Mouse (Mus musculus) megakaryocyte-erythroid progenitor cell, adult 5-6 weeks (primary cell): ENCODE results near the gene Dnajc25. TPM values are rescaled to one million over a fixed set of nuclear protein-coding genes. Genes with fewer than 3 reads are reported as not detected.

ENCODE experiments used
- ATAC-seq: replicated peaks from 2 replicates; pipeline ENCODE4 v1.8.0; 2016; ENCODE audit warnings: mild to moderate bottlenecking, inconsistent platforms; ENCODE audit not compliant: severe bottlenecking, poor library complexity, low FRiP score, low TSS enrichment
- total RNA-seq, 2 experiments: library from RNA; stranded (forward) in 1 of 2; stranded (reverse) in 1 of 2; fragments of 200-1000, 215-1000 nt in 1 of 2; fragments of >200 nt in 1 of 2; fragmentation: Nextera tagmentation in 1 of 2; gene quantifications; 2 replicates each; pipeline ENCODE4 v1.2.3; 2014 to 2017

Dnajc25 gene
- total RNA-seq, 2 experiments from 2014 or later = 10.5 to 24.5 TPM

DNA sequence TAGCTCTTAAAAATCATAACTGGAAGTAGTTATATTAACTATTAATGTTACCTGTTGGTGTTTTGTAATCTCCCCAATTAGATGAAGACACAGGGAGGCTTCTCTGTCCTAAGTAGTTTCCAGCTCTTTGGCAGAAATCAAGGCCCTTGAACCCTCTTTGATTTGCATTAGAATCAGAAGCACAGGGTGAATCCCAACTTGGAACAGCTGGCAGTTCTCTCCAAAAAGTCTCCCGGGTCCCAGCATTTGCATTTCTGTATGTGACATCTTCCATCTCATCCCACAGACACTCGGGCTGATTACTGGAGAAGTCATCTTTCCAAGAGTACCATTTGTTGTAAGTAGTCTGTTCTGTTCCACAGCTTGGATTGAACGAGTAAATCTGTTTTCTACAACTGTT is 52.4 kb downstream of the Dnajc25 start:
- no peak for ATAC-seq

DNA sequence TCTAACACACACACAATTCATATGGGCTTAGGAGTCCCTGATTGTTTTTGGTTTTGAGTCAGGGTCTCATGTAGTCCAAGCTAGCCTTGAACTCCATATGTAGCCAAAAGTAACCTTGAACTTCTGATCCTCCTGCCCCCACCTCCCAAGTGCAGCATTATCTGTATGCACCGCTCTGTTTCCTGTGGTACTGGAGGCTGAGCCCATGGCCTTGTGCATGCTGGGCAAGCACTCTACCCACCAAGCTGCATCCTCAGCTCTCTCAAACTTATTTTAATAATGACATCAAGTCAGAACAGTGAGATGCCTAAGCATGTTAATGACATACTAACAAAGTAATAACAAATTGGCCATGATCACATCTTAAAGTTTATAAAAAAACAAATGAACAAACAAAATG is 56.2 kb downstream of the Dnajc25 start:
- 0 out of 2 replicates have a peak, but pooled peaks have one; percentile 47 for ATAC-seq

DNA sequence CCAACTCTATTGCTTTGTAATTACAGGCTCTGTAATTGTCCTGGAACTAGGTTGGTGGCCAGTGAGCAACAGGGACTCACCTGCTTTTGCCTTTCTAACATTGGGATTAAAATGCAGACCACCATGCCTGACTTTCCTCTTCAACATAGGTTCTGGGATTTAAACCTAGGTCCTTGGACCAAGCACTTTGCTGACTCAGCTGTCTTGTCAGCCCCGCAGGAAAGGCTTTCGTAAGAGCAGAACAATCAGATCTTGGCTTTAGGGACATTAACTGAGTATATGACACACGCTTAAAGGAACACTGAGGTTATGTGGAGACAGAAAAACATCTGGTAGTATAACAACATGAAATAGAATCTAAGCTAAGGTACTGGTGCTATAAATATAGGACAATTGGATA is 63.1 kb downstream of the Dnajc25 start:
- ATAC-seq = no peak

DNA sequence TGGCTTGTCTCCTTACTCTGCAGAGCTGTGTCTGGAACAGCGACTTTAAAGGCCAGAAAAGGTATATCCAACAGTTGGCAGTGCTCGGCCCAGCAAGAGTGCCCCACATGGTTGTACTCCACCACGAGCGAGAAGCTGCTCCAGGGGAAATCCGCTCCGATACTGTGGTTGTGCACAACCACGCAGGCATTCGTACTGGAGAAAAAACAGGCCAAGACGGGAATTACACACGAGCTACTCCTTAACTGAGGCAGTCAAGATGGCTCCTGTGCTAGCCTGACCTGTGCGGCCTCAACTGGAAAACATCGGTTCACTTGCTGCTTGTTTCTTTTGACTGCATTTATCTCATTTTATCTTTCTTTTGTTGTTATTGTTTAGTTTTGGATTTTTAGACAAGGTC is 67.7 kb downstream of the Dnajc25 start:
- no peak for ATAC-seq

DNA sequence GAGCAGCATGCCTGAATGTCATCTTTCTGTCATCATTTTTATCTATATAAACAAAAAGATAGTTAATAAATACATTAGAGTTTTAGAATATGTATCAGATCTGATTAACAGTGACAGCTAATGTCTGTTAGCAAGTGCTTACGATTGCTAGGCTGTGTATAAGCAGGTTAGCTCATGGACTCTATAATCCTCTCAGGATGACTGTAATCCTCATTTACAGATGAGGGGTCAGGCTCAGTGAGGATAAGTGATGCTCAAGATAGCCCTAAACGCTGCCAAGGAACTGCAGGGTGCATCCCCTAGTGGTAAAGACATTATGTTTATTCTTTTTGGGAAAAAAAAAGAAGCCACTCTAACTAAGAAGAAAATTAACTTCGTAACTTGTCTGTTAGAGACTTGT is 74.4 kb downstream of the Dnajc25 start:
- no peak for ATAC-seq

Other genes with a start within 250 kb of the Dnajc25 start
- not detected in 2 replicates for gene Olfr267, start 207.3 kb upstream of the Dnajc25 start, total RNA-seq (2014; fragmentation: Nextera tagmentation)
- gene Olfr267, start 207.3 kb upstream of the Dnajc25 start, total RNA-seq (2017) = 0.27 and 2.0 TPM in 2 replicates
- 78.4 and 95.1 TPM in 2 replicates for gene Ecpas, start 82.3 kb upstream of the Dnajc25 start, total RNA-seq (2014; fragmentation: Nextera tagmentation)
- gene Ecpas, start 82.3 kb upstream of the Dnajc25 start, total RNA-seq (2017) = 69.0 and 101 TPM in 2 replicates
- not detected in 2 replicates for gene Zkscan16, start 51.4 kb upstream of the Dnajc25 start, total RNA-seq (2014; fragmentation: Nextera tagmentation)
- not detected in 2 replicates for gene Zkscan16, start 51.4 kb upstream of the Dnajc25 start, total RNA-seq (2017)
- gene Ptgr1, start 7.9 kb upstream of the Dnajc25 start, total RNA-seq (2014; fragmentation: Nextera tagmentation) = 5.0 and 14.5 TPM in 2 replicates
- gene Ptgr1, start 7.9 kb upstream of the Dnajc25 start, total RNA-seq (2017) = 12.8 and 16.2 TPM in 2 replicates
- gene Gm20503, start 8.1 kb downstream of the Dnajc25 start, total RNA-seq (2014; fragmentation: Nextera tagmentation) = not detected in 2 replicates
- gene Gm20503, start 8.1 kb downstream of the Dnajc25 start, total RNA-seq (2017) = not detected in 2 replicates
- gene Gng10, start 40.0 kb downstream of the Dnajc25 start, total RNA-seq (2014; fragmentation: Nextera tagmentation) = 82.0 and 100 TPM in 2 replicates
- 58.5 and 65.7 TPM in 2 replicates for gene Gng10, start 40.0 kb downstream of the Dnajc25 start, total RNA-seq (2017)
- not detected in 2 replicates for gene AI481877, start 143.9 kb downstream of the Dnajc25 start, total RNA-seq (2014; fragmentation: Nextera tagmentation)
- gene AI481877, start 143.9 kb downstream of the Dnajc25 start, total RNA-seq (2017) = not detected in 2 replicates
- gene Ugcg, start 194.2 kb downstream of the Dnajc25 start, total RNA-seq (2014; fragmentation: Nextera tagmentation) = 223 and 236 TPM in 2 replicates
- 225 and 282 TPM in 2 replicates for gene Ugcg, start 194.2 kb downstream of the Dnajc25 start, total RNA-seq (2017)